Mouse (Mus musculus) spleen, adult 2 months (tissue): ENCODE measurements around the gene Ifng.

ENCODE experiments used
- CTCF ChIP-seq: fragments of 200-500 bp; IDR thresholded peaks from 2 replicates; pipeline ENCODE4 v1.5.1; 2011; ENCODE audit warnings: mild to moderate bottlenecking, inconsistent platforms; ENCODE audit not compliant: insufficient read depth, insufficient read length, insufficient replicate concordance; ENCODE audit errors: extremely low read depth
- POLR2A ChIP-seq: fragments of 200-500 bp; IDR thresholded peaks from 2 replicates; pipeline ENCODE4 v1.6.1; 2011; ENCODE audit warnings: low read depth, low read length, inconsistent platforms

DNA sequence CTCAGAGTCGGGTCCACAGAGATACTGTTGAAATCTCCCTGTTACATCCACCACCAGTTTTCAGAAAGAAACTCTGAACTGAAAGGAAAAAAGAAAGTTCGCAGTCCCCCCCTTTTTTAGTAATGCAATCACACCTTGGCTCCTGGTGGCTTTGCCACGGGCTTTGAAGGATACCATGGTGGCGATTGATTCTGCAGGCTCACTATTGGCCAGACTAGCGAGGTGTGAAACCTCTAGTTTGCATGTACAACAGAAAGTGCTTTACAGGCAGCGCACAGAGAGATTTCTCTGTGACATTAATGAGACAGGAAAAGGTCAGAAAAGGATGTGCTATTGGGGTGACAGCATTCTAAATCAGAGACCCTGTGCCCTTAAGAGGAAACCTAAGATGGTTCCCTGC, 5.3 kb upstream of the Ifng start:
- TF ChIP-seq CTCF (no peak), POLR2A (no peak)
